Mouse (Mus musculus): ENCODE data around the gene Fgfr2.

Gene Fgfr2

DNA sequence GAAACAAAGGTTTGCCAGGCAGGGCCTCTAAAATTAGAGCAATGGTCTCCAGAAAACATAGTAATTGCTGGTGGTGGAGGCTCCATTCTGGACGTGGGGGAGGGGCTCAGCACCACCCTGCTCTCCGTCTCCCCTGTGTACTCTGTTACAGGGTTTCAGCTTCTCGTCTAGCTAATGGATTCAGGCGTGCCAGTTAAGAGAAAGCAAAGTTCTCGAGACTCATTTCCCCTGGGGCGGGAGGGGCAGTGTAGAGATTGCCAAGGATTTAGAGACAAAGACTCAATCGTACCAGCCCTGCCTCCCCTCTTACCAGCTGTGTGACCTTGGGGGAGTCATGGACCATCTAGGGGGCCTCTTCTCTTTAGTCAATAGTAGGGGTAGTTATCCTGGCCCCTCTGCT, 2473.9 kb downstream of the Fgfr2 start:
- no peak for DNase-seq (ENCODE audit: low read depth, low spot score)

DNA sequence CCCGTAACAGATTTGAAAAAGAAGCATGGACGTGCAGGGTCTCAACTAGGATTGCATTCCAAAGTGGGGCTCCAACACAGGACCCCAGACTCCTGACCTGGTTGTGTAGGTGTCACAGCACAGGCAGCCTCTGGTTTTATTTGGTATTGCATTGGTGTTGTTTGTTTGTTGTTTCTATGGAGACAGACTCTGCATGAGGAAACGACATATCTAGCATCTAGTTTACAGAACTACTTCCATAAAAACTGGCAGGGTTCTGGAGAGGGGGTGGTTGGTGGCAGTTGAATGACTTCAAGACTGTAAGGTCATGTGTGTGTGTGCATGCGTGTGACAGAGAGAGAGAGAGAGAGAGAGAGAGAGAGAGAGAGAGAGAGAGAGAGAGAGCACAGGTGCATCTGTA, 2475.1 kb downstream of the Fgfr2 start:
- peak; percentile 52 for DNase-seq (ENCODE audit: low read depth, low spot score)

DNA sequence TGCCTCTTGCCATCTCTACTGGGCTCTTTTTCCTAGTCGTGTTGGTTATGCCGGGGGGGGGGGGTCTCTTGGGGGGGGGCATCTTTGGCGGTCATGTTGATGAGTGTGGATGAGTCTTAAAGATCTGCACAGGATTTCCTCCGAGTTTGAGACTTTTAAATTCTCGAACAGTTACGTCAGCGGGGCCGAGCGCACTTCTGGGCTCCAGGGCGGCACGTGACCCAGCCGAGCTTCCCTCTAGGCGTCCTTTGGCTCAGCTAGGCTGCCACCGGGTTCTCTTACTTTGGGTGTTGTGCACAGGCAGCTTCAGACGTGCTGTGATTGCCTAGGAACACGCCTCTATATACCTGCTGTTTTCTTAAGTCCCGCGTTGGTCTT, 2476.4 kb downstream of the Fgfr2 start:
- DNase-seq (ENCODE audit: low read depth, low spot score), result peak; percentile 87

DNA sequence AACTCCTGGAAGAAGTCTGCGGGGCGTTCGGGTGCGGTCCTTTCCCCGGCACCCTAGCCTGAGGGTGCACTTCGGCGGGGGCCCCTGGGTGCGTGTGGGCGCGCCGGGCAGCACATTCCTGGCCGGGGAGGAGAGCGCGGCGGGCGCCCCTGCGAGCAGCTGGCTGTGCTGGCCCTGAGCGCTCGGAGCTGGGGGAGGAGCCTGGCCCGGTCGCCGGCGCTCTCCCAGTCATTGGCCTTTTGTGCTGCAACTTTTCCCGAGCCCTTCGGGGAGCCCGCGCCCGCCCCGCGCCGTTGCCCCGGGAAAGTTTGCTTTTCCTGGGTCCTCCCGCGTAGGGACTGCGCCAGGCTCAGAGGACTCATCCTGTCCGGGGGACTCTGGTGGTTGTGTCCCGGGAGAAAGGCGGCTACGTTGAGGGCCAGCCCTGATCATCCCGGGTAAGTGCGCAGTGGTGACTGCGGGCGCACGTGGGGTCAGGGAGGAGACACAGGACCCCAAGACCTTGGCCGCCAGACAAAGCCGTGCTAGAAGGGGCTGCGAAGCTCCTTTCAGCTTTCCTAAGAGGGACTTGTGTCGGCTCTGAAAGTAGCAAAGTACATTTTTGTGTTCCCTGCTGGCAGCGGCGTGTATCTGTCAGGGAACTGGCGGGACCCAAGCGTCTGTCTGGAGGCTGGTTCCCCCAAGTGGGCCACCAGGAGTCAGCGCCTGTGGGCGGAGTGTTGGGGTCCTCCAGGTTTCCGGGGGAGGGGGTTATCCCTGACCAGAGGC, 2477.0 kb downstream of the Fgfr2 start:
- peak; percentile 70 for DNase-seq (ENCODE audit: low read depth, low spot score)

DNA sequence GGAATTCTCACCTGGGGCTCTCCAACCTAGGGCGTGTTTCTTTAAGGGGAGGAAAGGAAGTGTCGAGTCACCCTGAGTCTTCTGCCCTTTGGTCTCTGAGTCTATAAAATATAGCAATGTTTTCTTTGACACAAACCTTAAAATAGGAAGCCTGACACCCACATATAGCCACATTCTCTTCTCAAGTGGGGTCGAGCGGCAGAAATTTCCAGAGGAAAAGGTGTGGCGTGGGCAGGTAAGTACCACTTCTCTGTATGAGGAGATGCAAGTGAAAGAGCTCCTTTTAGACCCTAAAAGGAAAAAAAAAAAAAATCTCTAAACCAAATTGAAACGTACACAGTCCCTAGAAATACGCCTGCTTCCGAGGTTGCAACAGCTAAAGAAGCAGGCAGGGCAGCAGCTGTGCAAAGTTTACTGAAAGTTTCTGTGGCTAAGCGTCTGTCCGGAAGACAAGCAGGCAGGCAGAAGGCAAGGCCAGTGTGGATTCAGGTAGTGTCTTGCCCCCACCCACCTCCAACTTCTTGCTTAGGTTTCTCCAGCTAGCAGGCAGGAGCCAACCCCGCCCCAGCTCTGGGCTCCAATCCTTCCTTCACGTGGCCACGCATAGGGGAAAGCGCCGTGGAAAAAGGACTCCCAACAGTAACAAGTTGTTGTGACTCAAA, 2477.7 kb downstream of the Fgfr2 start:
- peak; percentile 51 for DNase-seq (ENCODE audit: low read depth, low spot score)

DNA sequence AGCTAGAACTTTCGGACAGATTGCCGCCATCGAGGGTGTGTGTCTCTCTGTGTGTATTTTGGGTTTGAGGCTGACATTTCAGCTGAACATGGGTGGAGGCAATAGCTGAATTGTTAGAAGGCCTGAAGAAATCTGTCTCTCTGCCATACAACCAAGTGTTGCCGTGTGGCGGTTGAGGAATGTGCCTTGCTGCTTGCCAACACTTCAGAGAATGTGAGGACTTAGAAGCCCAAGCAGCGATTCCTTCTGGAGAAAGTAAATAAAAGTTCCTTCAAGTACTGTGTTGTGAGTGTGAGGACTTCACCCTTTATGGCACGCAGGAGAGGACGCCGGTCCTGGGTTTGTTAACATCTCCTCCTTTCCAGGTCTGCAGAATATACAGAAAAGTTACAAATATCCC, 2482.5 kb downstream of the Fgfr2 start:
- DNase-seq (ENCODE audit: low read depth, low spot score), result no peak

DNA sequence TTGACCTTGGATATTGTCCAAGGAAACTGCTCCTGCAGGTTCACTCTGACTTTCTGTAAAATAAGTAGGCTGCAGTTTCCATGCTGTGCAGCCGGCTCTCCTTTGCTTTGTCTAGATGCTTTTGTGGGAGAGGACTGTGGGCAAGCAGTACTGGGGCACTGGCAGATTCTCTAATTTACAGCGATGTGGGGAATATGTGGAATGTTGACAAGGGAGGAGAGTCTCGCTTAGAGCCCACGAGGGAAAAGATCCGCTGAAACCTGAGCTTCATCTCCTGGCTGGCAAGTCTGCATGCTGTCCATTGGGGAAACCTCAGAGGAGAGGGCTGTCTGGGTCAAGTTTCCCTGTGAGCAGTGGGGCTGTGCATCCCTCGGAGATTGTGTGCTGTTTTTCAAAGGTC, 2485.3 kb downstream of the Fgfr2 start:
- no peak for DNase-seq (ENCODE audit: low read depth, low spot score)

DNA sequence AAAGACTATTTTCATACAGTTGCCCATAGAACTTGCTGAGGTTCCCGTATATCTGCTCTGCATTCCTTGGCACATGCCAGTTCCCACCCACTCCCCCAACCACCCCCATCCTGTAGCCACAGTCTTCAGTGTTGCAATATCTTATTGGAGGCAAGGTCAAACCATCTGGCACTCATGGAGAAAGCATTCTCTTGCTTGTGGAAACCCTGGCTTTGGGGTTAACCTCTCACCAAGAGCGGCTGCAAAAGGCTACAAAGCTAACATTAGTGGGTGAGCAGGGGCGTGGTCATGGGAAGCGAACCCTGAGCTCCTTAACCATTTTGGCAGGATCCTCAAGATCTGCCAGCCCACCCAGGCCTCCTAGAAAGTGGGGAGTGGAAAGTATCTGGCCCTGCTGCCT, 2486.2 kb downstream of the Fgfr2 start:
- no peak for DNase-seq (ENCODE audit: low read depth, low spot score)

DNA sequence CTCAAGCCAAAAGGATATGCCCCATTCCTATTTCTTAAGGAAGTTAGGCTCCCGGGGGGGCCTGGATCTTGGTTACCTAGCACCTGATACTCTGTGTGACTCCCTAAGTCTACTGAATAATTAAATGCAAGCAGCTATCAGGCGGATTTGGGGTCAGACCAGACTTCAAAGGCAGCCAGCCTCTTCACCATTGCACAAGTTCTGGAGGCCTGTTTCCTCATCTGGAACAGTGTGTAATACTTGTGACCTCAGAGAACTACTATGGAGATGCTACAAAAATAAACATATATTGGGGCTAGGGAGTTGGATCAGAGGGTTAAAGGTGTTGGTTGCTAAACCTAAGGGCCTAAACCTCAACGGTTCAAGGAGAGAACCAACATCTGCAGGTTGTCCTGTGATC, 2486.9 kb downstream of the Fgfr2 start:
- DNase-seq (ENCODE audit: low read depth, low spot score), result no peak

DNA sequence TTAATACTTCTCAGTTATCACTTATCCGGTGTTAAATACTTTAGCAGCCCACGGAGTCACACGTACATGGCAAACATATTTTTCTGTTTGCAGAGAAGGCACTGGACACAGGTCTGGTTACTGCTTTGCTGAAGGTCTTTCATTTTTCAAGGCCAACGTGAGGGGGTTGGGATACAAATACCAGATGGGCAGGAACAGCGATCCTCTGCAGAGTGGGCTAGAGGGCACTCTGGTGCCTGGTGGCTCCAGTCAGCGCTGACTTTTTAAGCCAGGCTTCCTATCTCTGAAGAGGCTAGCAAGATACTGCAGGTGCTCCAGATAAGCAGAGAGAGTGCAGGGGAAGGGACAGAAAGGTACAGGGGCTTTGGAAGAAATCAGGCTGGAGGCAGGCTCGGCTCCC, 2487.9 kb downstream of the Fgfr2 start:
- DNase-seq (ENCODE audit: low read depth, low spot score), result no peak

DNA sequence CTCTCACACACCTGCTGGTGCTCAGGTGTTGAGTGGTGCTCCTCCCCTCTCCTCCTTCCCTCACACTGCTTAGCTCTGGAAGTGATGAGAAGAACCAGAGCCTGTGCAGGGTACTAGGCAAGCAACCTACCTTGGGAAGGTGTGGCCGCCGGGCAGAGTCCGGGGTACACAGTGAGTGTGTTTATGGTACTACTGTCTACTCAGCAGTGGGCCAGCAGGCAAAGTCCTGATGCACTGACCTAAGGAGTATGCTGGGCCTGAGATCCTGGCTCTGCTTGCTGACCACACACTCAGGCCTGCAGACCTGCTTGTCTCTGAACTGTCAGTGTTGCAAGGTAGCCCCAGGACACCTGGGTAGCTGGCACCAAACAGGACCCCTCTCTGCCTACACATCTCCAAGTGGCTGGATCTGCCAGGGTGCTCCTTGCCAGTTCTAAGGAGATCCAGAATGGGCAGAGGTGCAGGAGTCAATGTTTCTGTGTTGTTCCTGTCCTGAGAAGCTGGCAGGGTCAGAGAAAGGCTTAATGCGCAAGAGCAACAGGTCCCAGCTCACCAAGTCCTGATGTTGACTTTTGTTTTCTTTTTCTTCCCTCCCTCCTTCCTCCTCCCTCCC, 2488.8 kb downstream of the Fgfr2 start:
- no peak for DNase-seq (ENCODE audit: low read depth, low spot score)

DNA sequence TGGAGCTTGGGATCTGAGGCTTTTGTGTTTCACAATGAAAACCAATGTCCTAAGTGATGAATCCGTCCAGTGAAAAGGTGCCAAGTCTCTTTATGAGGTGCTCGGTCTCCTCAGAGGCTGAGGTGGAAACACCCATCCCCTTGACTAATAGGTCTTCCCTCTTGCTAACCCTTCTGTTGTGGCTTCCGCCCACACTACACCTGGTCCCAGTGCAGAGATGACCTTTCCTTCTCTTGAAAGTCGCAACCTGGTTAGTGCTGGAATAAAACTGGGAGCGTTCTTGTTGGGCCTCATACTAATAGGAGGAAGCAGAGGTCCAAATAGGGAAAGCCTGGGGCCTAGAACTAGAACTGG, 2490.8 kb downstream of the Fgfr2 start:
- DNase-seq (ENCODE audit: low read depth, low spot score), result no peak

DNA sequence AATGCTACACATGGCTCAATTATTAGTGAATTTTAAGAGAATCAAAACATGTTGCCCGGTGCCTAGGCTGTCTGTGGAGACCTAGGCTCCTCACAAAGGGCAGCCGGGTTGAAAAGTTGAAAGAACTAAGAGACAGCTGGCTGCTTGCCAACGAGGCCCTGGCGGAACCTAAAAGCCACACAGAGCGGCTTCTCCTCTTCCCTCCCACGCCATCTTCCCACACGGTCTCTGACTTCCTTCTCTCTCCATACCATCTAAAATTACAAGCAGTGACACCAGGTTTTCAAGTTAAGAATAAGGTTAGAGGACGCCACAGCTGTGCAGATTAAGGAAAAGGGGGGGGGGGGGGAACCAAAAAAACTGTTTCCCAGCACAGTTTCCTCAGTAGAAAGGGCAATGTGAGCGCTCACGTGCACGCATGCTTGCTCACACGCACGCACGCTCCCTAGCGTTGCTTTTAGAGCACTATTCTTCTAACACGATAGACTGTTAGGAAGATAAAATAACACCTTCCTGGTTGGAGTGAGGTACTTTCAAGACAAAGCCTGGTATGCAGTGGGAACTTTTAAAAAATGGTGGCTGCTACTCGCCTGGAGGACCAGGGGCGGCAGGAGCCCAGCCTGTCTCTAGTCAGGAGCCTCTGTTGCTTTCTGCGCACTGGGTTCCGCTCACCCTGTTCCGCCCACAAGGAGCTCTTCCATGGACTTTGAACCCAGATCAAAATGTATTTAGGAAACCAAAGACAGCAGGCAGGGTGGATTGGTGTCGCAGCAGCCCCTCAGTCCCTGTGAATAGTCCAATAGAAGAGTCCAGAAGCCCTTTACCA, 2491.4 kb downstream of the Fgfr2 start:
- DNase-seq (ENCODE audit: low read depth, low spot score), result peak; percentile 87

DNA sequence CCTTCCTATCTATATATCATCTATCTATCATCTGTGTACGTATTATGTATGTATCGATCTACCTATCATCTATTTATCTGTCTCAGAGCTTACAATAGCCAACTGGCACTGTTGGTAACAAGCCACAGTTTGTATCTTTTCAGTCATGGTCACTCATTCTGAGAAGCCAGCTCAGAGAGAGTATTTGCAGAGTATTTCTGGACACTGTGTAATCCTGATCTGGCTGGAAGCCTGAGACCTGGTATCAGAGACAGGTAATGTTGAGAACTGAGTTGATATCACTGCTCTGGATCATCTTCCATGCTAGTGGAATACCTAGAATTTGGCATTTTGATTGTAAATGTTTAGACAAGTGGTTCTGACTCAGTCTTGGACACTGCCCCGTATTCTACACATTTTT, 2492.2 kb downstream of the Fgfr2 start:
- DNase-seq (ENCODE audit: low read depth, low spot score), result no peak

DNA sequence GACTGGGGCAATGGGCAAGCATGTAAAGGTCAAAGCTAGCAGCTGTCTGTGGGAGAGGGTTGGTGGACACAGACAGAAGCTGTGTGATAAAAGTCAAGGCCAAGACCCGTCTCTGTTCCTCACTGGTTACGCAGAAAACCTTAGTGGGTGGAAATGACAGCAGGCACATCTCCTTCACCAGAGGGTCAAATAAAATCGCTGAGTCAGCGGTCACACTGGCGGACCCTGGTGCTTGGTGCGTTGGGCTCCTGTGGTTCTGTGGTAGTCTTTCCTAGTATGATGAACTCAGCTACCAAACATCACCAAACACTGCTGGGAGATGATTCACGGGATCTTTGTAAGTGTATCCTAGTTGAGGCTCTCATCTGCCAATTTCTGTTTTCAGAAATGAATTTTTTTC, 2493.2 kb downstream of the Fgfr2 start:
- no peak for DNase-seq (ENCODE audit: low read depth, low spot score)

DNA sequence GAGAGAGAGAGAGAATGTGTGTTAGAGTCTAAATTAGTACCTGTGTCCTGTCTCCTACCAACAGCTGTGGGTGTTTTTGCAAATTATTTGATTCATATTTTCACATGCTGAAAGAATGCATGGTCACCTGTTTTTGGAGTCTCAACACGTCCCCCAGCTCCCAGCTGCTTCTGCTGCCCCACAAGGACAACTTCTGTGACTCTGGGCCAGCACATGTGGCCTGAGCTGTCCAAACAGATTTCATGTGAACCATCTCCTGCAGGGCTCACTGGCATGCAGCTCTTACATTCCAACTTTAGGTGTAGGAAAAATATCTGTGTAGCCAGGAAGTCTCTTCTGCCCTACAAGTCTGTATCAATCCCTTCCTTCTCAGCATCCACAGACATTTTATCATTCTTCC, 2494.5 kb downstream of the Fgfr2 start:
- DNase-seq (ENCODE audit: low read depth, low spot score), result no peak

DNA sequence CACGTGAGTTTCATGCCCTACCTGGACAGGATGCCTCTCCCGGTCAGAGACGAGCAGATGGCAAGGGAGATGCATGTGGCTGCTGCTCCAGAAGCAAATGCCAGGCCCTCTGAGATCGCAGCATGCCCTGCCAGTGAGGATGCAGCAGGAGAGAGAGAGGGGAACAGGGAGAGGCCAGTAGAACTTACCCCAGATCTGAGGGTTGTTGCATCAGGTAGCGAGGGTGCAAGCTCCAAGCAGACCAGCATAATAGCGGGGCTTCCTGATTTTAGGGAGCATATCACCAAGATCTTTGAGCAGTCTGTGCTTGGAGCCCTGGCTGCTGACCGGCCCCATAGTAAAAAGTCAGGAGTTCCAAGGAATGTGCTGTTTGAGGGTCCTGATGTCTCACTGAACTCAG, 2497.8 kb downstream of the Fgfr2 start:
- no peak for DNase-seq (ENCODE audit: low read depth, low spot score)

DNA sequence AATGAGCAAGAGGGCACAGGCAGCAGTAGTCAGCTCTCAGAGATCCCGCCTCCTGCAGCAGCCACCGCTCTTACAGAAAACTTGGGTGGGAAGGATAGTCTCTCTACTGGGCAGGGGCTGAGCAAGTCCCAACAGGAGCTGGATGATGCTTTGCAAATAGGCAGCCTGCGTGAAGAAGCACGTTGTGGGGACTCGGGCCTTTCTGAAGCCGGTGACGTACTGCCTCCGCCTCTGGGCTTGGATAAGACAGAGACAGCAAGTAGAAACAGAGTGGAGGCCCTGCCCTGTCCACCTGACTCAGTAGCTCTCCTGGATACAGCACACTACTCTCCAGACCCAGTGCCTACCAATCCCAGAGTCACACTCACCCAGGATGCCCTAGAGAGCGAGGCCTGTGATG, 2498.9 kb downstream of the Fgfr2 start:
- no peak for DNase-seq (ENCODE audit: low read depth, low spot score)

DNA sequence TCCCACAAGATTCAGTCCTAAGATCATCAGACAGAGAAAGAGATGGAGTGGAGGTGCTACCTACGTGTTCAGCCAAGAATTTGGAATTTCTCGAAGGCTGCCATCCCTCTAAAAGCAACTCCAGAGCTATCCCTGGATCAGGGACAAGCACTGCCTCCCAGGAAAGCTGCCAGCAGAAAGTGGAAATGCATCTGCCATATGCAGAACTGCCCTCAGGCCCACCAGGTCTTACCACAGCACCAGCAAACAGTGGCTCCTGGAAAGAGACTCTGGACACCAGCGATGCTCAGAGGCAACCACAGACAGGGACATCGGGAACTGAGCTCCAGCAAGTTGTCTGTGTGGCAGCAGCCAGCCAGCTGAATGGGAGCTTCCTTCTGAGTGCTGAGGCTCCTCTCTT, 2500.8 kb downstream of the Fgfr2 start:
- DNase-seq (ENCODE audit: low read depth, low spot score), result no peak

DNA sequence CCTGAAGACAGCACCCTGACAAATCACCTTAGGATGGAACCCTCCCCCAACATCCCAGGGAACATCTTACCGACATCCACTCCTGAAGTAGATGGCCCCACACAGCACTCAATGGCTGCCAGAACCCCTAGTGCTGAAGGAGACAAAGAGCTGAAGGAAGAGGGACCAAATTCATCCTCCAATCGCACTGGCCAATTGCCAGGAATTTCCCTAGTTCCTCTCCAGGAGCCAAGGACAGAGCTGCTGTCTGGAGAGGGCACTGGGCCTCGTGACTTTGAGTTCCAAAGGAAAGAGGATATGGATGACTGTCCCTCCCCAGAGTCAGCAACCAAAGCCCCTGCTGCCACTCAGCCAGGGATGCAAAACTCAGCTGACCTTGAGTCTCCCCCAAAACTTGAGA, 2501.2 kb downstream of the Fgfr2 start:
- no peak for DNase-seq (ENCODE audit: low read depth, low spot score)

DNA sequence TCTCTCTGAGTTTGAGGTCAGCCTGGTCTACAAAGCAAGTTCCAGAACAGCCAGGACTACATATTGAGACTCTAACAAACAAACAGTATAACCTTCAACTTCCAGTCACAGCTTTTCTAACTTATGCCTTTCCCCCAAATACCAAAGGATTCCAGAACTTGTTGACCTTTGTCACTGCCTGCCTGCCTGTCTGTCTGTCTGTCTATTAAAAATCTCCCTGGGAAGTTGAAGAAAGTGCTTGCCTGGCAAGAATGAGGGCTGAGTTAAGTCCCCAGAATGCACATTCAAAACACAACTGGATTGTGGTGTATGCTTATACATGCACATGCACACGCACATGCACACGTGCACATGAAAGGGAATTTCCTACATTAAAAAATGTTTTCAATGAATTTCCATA, 2502.1 kb downstream of the Fgfr2 start:
- DNase-seq (ENCODE audit: low read depth, low spot score), result no peak

DNA sequence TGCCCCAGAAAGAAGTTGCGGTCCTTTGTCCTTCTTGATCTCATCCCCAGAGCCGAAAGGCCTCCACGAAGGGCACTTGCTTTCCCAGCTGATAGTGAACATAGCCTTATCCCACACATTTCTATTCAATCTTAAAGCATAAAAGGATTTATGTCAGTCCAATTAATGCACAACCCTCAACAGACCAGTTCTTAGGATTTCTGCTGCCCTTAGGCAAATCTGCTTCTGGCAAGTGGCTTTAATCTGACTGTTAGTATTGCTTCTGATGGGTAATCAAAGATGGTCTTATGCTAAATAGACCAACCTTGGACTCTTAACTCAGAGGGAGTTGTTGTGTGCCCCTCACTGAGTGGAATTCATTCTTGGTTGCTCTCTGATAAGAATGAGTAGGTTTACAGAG, 2505.6 kb downstream of the Fgfr2 start:
- no peak for DNase-seq (ENCODE audit: low read depth, low spot score)

All from CD4-positive, CD25-positive, alpha-beta regulatory T cell, adult 2 months (primary cell).